Mouse (Mus musculus): ENCODE data around the gene Chp2.
"Not testable (repeated sequence)": the region's sequence is repeated elsewhere in the genome, so short reads cannot be mapped to it uniquely, and the experiment has no call there.

- TF ChIP-seq CTCF (IDR thresholded peaks at IDR 0.05; ENCODE audit: extremely low read depth, insufficient read length, insufficient replicate concordance, low read depth, low read length); POLR2A (IDR thresholded peaks at IDR 0.05; ENCODE audit: low read depth, low read length): not testable (repeated sequence)
Measured at GRCm38 (mm10) chr7:122242744-122243143, 23.4 kb downstream of the Chp2 start.
